Mouse (Mus musculus) stomach, postnatal 0 days (tissue): ENCODE measurements around the gene Use1.

Source experiments
- CTCF ChIP-seq: IDR thresholded peaks from 2 replicates; pipeline ENCODE4 v1.5.1; 2016; ENCODE audit warnings: antibody characterized with exemption, low read depth, mild to moderate bottlenecking, moderate library complexity
- EP300 ChIP-seq: optimal IDR thresholded peaks from 2 replicates; pipeline ENCODE3; 2016; ENCODE audit warnings: antibody characterized with exemption

GRCm38 (mm10) chr8:71383396-71383795, 16.7 kb downstream of the Use1 start:
- TF ChIP-seq CTCF (no peak), EP300 (no peak)
